Mouse (Mus musculus) kidney, adult 10 weeks (tissue): Measurements from ENCODE around the gene Pigw. TPM values are rescaled to one million over a fixed set of nuclear protein-coding genes. Genes with fewer than 3 reads are reported as not detected.

Experiments used
- polyA plus RNA-seq: library from polyadenylated mRNA; stranded (reverse); fragments of 350-450 nt; fragmentation: Illumina TruSeq; extraction: RNeasy Lipid Tissue Mini Kit (QIAGEN cat#74804); gene quantifications from one replicate; pipeline ENCODE4 v1.2.3, GENCODE M21; 2014; ENCODE audit warnings: low read depth, low replicate concordance

The Pigw gene
- 15.8 TPM for polyA plus RNA-seq

GRCm38 (mm10) chr11:84879772-84880464 lies at the start of gene Pigw, which contains the start of gene Myo19:
TSS of gene Pigw (minus strand) at chr11:84880285.
TSS of gene Myo19 (plus strand) at chr11:84880148.

GRCm38 (mm10) chr11:84916053-84916702 lies 36.1 kb upstream of the Pigw start, which contains the start of gene Znhit3:
TSS of gene Znhit3 (minus strand) at chr11:84916366.

GRCm38 (mm10) chr11:84870337-84871043 lies 9.6 kb downstream of the Pigw start, which contains the start of gene Ggnbp2:
TSS of gene Ggnbp2 (minus strand) at chr11:84870817.

GRCm38 (mm10) chr11:84828516-84829399 lies 51.3 kb downstream of the Pigw start, which contains the start of gene Dhrs11:
TSS of gene Dhrs11 (minus strand) at chr11:84828994.

Other genes starting within 250 kb of the Pigw start
- 1.9 TPM for gene Mrm1, start 60.8 kb downstream of the Pigw start, polyA plus RNA-seq
- gene Dhrs11, start 51.3 kb downstream of the Pigw start, polyA plus RNA-seq, result 10.7 TPM
- gene Ggnbp2, start 9.5 kb downstream of the Pigw start, polyA plus RNA-seq, result 232 TPM
- gene Myo19, start 137 bp downstream of the Pigw start, polyA plus RNA-seq, result 8.9 TPM
- gene Znhit3, start 36.1 kb upstream of the Pigw start, polyA plus RNA-seq, result 8.9 TPM
- gene Car4, start 77.5 kb upstream of the Pigw start, polyA plus RNA-seq, result 90.8 TPM